Mouse (Mus musculus): ENCODE data around the gene Npr1. TPM values are rescaled to one million over a fixed set of nuclear protein-coding genes. Genes with fewer than 3 reads are reported as not detected.

Gene Npr1
- polyA plus RNA-seq (2014; fragmentation: Illumina TruSeq; extraction: RNeasy Lipid Tissue Mini Kit (QIAGEN cat#74804); ENCODE audit: low read depth, low replicate concordance): 28.7 TPM

GRCm38 (mm10) chr3:90465686-90466310 is at the start of gene Npr1:
TSS of gene Npr1 (minus strand) at chr3:90465866.

DNA sequence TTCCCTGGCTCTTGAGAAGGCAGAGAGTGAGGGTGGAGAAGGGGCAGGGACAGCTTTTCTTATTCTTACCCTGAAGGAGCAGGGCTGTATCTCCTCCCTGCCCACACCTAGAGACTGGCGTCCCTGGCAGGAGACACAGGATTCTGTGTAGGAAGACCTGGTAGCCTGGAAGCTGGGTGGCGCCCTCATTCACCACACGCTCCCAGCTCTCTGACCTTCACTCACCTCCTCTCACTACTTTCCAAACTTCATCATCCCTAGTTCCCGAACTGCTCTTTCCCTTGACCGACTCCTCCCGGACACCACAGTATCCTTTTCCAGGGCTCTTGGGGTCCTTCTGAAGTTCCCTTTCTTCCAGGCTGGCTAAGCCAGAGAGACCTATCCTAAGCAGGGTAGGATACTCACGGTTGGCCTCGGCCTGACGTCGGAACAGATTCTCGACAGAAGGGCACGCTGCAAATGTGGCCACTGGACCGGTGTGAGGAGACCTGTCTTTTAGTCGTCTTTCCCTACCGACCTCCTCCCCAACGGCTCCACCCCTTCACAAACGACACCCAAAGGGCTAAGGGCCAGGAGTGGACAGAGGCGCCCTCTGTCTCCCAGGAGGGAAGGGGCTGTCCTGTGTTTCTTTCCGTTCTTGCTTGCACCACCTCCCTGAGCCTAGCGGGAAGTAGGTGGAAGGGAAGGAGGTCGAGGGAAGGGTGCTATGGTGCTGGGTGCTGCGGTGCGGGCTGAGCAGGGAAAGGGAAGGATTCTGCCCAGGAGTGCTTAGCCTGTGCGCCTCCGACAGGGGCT is 48.3 kb upstream of the Npr1 start, which contains the start of the genes S100a1 and S100a13:
TSS of gene S100a1 (minus strand) at position 597 of the 795 bp plus-strand sequence.
TSS of gene S100a13 (plus strand) at position 640 of the 795 bp plus-strand sequence.

GRCm38 (mm10) chr3:90508950-90509746 is 43.5 kb upstream of the Npr1 start, which contains the start of gene Chtop:
TSS of gene Chtop (minus strand) at chr3:90509498.

DNA sequence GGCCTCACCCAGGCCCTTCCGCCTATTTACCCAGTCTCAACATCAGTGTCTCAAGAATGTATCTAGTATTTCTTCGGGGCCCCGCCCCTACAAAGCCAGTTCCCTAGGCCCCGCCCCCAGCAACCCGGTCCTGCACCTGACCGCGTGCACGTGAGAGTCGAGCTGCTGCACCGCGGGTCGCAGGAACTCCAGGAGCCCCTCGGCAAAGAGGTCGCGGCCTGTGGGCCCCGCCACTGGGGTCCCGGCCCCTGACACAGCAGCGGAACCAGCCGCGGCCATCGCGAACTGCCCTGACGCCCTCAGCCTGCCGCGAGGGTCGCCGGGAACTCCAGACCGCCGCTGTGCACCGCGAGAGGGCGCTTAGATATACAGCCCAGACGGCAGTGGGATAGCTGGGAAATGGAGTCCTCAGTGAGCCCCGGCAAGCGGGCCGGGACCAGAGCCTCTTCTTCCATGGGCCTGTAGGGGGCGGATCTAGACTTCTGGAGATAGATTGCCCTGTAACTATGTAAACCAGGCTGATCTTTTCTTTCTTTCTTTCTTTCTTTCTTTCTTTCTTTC is 25.1 kb upstream of the Npr1 start, which contains the start of gene Snapin:
TSS of gene Snapin (minus strand) at position 338 of the 561 bp plus-strand sequence.

GRCm38 (mm10) chr3:90475831-90476611 is 10.4 kb upstream of the Npr1 start, which contains the start of gene Ilf2:
TSS of gene Ilf2 (plus strand) at chr3:90476126.

DNA sequence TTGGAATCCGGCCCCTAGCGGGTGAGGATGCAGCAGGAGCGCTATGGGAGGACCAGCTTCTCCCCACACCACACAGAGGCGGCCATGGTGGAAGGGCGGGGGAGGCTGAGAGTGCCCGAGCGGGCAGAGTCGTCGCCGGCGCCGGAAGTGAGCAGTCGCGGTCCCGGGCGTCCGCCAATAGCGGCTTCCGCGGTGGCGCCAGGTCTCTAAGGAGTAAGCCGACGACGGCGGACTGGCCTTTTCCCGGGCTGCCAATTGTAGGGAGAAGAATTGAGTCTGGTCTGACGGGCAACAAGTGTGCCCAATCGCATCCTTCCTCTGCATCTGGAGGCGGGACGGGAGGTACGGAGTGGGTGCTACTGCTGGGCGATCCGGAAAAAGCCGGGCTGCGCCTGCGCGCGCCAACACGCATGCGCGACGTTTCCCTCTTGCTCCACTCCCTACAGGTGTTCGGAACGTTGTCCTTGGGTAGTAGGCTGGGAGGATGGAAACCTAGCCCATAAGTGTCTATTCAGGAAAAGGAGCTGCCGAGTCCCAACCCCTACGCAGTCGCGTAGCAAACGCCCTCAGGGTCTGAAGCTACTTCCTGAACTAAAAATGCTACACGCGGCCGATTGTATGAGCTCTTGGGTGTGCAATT is 32.2 kb downstream of the Npr1 start, which contains the start of gene Ints3:
TSS of gene Ints3 (minus strand) at position 242 of the 640 bp plus-strand sequence.

Other genes starting within 250 kb of the Npr1 start
- 72.0 TPM for gene Jtb, start 234.3 kb downstream of the Npr1 start, polyA plus RNA-seq (2014; fragmentation: Illumina TruSeq; extraction: RNeasy Lipid Tissue Mini Kit (QIAGEN cat#74804); ENCODE audit: low read depth, low replicate concordance)
- 4.3 TPM for gene Creb3l4, start 222.4 kb downstream of the Npr1 start, polyA plus RNA-seq (2014; fragmentation: Illumina TruSeq; extraction: RNeasy Lipid Tissue Mini Kit (QIAGEN cat#74804); ENCODE audit: low read depth, low replicate concordance)
- 86.1 TPM for gene Slc39a1, start 217.7 kb downstream of the Npr1 start, polyA plus RNA-seq (2014; fragmentation: Illumina TruSeq; extraction: RNeasy Lipid Tissue Mini Kit (QIAGEN cat#74804); ENCODE audit: low read depth, low replicate concordance)
- gene Crtc2, start 211.7 kb downstream of the Npr1 start, polyA plus RNA-seq (2014; fragmentation: Illumina TruSeq; extraction: RNeasy Lipid Tissue Mini Kit (QIAGEN cat#74804); ENCODE audit: low read depth, low replicate concordance): 44.9 TPM
- 8.7 TPM for gene Dennd4b, start 200.7 kb downstream of the Npr1 start, polyA plus RNA-seq (2014; fragmentation: Illumina TruSeq; extraction: RNeasy Lipid Tissue Mini Kit (QIAGEN cat#74804); ENCODE audit: low read depth, low replicate concordance)
- 19.4 TPM for gene Gatad2b, start 172.7 kb downstream of the Npr1 start, polyA plus RNA-seq (2014; fragmentation: Illumina TruSeq; extraction: RNeasy Lipid Tissue Mini Kit (QIAGEN cat#74804); ENCODE audit: low read depth, low replicate concordance)
- gene Slc27a3, start 75.9 kb downstream of the Npr1 start, polyA plus RNA-seq (2014; fragmentation: Illumina TruSeq; extraction: RNeasy Lipid Tissue Mini Kit (QIAGEN cat#74804); ENCODE audit: low read depth, low replicate concordance): 5.7 TPM
- 33.2 TPM for gene Ints3, start 32.2 kb downstream of the Npr1 start, polyA plus RNA-seq (2014; fragmentation: Illumina TruSeq; extraction: RNeasy Lipid Tissue Mini Kit (QIAGEN cat#74804); ENCODE audit: low read depth, low replicate concordance)
- gene Ilf2, start 10.3 kb upstream of the Npr1 start, polyA plus RNA-seq (2014; fragmentation: Illumina TruSeq; extraction: RNeasy Lipid Tissue Mini Kit (QIAGEN cat#74804); ENCODE audit: low read depth, low replicate concordance): 60.7 TPM
- 66.2 TPM for gene Snapin, start 25.2 kb upstream of the Npr1 start, polyA plus RNA-seq (2014; fragmentation: Illumina TruSeq; extraction: RNeasy Lipid Tissue Mini Kit (QIAGEN cat#74804); ENCODE audit: low read depth, low replicate concordance)
- gene Chtop, start 43.6 kb upstream of the Npr1 start, polyA plus RNA-seq (2014; fragmentation: Illumina TruSeq; extraction: RNeasy Lipid Tissue Mini Kit (QIAGEN cat#74804); ENCODE audit: low read depth, low replicate concordance): 83.0 TPM
- gene S100a1, start 48.5 kb upstream of the Npr1 start, polyA plus RNA-seq (2014; fragmentation: Illumina TruSeq; extraction: RNeasy Lipid Tissue Mini Kit (QIAGEN cat#74804); ENCODE audit: low read depth, low replicate concordance): 258 TPM
- gene S100a13, start 48.6 kb upstream of the Npr1 start, polyA plus RNA-seq (2014; fragmentation: Illumina TruSeq; extraction: RNeasy Lipid Tissue Mini Kit (QIAGEN cat#74804); ENCODE audit: low read depth, low replicate concordance): 64.5 TPM
- 8.3 TPM for gene S100a14, start 61.0 kb upstream of the Npr1 start, polyA plus RNA-seq (2014; fragmentation: Illumina TruSeq; extraction: RNeasy Lipid Tissue Mini Kit (QIAGEN cat#74804); ENCODE audit: low read depth, low replicate concordance)
- 139 TPM for gene S100a16, start 71.4 kb upstream of the Npr1 start, polyA plus RNA-seq (2014; fragmentation: Illumina TruSeq; extraction: RNeasy Lipid Tissue Mini Kit (QIAGEN cat#74804); ENCODE audit: low read depth, low replicate concordance)
- gene S100a3, start 94.7 kb upstream of the Npr1 start, polyA plus RNA-seq (2014; fragmentation: Illumina TruSeq; extraction: RNeasy Lipid Tissue Mini Kit (QIAGEN cat#74804); ENCODE audit: low read depth, low replicate concordance): not detected
- gene S100a2, start 124.4 kb upstream of the Npr1 start, polyA plus RNA-seq (2014; fragmentation: Illumina TruSeq; extraction: RNeasy Lipid Tissue Mini Kit (QIAGEN cat#74804); ENCODE audit: low read depth, low replicate concordance): not detected
- not detected for gene Gm42674, start 136.0 kb upstream of the Npr1 start, polyA plus RNA-seq (2014; fragmentation: Illumina TruSeq; extraction: RNeasy Lipid Tissue Mini Kit (QIAGEN cat#74804); ENCODE audit: low read depth, low replicate concordance)
- gene S100a4, start 137.9 kb upstream of the Npr1 start, polyA plus RNA-seq (2014; fragmentation: Illumina TruSeq; extraction: RNeasy Lipid Tissue Mini Kit (QIAGEN cat#74804); ENCODE audit: low read depth, low replicate concordance): 80.2 TPM
- not detected for gene S100a5, start 142.7 kb upstream of the Npr1 start, polyA plus RNA-seq (2014; fragmentation: Illumina TruSeq; extraction: RNeasy Lipid Tissue Mini Kit (QIAGEN cat#74804); ENCODE audit: low read depth, low replicate concordance)
- gene S100a6, start 147.0 kb upstream of the Npr1 start, polyA plus RNA-seq (2014; fragmentation: Illumina TruSeq; extraction: RNeasy Lipid Tissue Mini Kit (QIAGEN cat#74804); ENCODE audit: low read depth, low replicate concordance): 241 TPM
- gene S100a7a, start 188.2 kb upstream of the Npr1 start, polyA plus RNA-seq (2014; fragmentation: Illumina TruSeq; extraction: RNeasy Lipid Tissue Mini Kit (QIAGEN cat#74804); ENCODE audit: low read depth, low replicate concordance): 0.73 TPM
- 2.7 TPM for gene S100a8, start 203.1 kb upstream of the Npr1 start, polyA plus RNA-seq (2014; fragmentation: Illumina TruSeq; extraction: RNeasy Lipid Tissue Mini Kit (QIAGEN cat#74804); ENCODE audit: low read depth, low replicate concordance)
- gene S100a9, start 229.9 kb upstream of the Npr1 start, polyA plus RNA-seq (2014; fragmentation: Illumina TruSeq; extraction: RNeasy Lipid Tissue Mini Kit (QIAGEN cat#74804); ENCODE audit: low read depth, low replicate concordance): 2.7 TPM

Measured in adipose tissue, adult 10 weeks (tissue).